Mouse (Mus musculus) CH12.LX (cell line): Measurements from ENCODE around the gene Zbp1. TPM values are rescaled to one million over a fixed set of nuclear protein-coding genes. Genes with fewer than 3 reads are reported as not detected.

Source experiments
- DNase-seq: peaks from one replicate; pipeline ENCODE4 v3.0.0-alpha.2; 2013; ENCODE audit errors: extremely low read depth
- H3K27ac ChIP-seq: 2 replicates; pipeline ENCODE4 v1.5.1; 2012; ENCODE audit warnings: low read depth, mild to moderate bottlenecking, control low read depth, moderate library complexity; ENCODE audit not compliant: insufficient read depth
- H3K27me3 ChIP-seq: replicated peaks from 2 replicates; pipeline ENCODE3; 2012; ENCODE audit warnings: inconsistent platforms
- H3K36me3 ChIP-seq, 2 experiments: replicated peaks in 1 of 2; 2 replicates each; pipeline versions ENCODE3 to v1.6.1; 2012; ENCODE audit warnings: inconsistent platforms in 1 of 2, low read length in 1 of 2, mild to moderate bottlenecking in 1 of 2, mixed read lengths in 1 of 2, moderate library complexity in 1 of 2; ENCODE audit not compliant: control insufficient read depth in 1 of 2, insufficient read depth in 1 of 2
- H3K4me1 ChIP-seq, 2 experiments: 2 replicates each; pipeline ENCODE4 v1.6.1; 2012; ENCODE audit warnings: inconsistent platforms in 1 of 2, moderate library complexity in 1 of 2; ENCODE audit not compliant: insufficient read depth in 2 of 2, control insufficient read depth in 1 of 2
- H3K4me2 ChIP-seq: 2 replicates; pipeline ENCODE4 v1.6.1; 2012; ENCODE audit warnings: low read depth, mild to moderate bottlenecking, control low read depth; ENCODE audit not compliant: poor library complexity, insufficient read depth, severe bottlenecking
- H3K4me3 ChIP-seq, 3 experiments: fragments of 150-350 bp in 1 of 3; sonication (generic) in 1 of 3; replicated peaks in 1 of 3; 2 replicates each; pipeline versions ENCODE3 to v1.5.1; 2011 to 2012; ENCODE audit warnings: low read depth in 2 of 3, low read length in 2 of 3, mild to moderate bottlenecking in 2 of 3, moderate library complexity in 2 of 3, control low read depth in 1 of 3, improper control_type of control experiment in 1 of 3, inconsistent platforms in 1 of 3, mixed read lengths in 1 of 3; ENCODE audit not compliant: poor library complexity in 1 of 3
- H3K79me2 ChIP-seq: replicated peaks from 2 replicates; pipeline ENCODE4 v1.6.1; 2012; ENCODE audit warnings: mild to moderate bottlenecking, moderate library complexity; ENCODE audit not compliant: control insufficient read depth, poor library complexity, insufficient read depth, severe bottlenecking; ENCODE audit errors: extremely low read depth
- H3K9ac ChIP-seq: 2 replicates; pipeline ENCODE4 v1.6.1; 2012; ENCODE audit warnings: low read depth, mild to moderate bottlenecking, control low read depth, moderate library complexity; ENCODE audit not compliant: insufficient read depth
- H3K9me3 ChIP-seq: replicated peaks from 2 replicates; pipeline ENCODE3; 2012; ENCODE audit warnings: low read length, inconsistent platforms, mixed read lengths
- BHLHE40 ChIP-seq: IDR thresholded peaks from 2 replicates; pipeline ENCODE4 v1.6.1; 2011; ENCODE audit warnings: mild to moderate bottlenecking, low read depth, low read length, improper control_type of control experiment
- CHD2 ChIP-seq: IDR thresholded peaks from 2 replicates; pipeline ENCODE4 v1.6.1; 2011; ENCODE audit warnings: low read length, improper control_type of control experiment
- E2F4 ChIP-seq: IDR thresholded peaks from 2 replicates; pipeline ENCODE4 v1.6.1; 2011; ENCODE audit warnings: low read depth, low read length, improper control_type of control experiment; ENCODE audit not compliant: insufficient replicate concordance
- ETS1 ChIP-seq: conservative IDR thresholded peaks from 2 replicates; pipeline ENCODE4 v1.6.1; 2012; ENCODE audit warnings: low read depth, mild to moderate bottlenecking, inconsistent platforms, low read length, improper control_type of control experiment, moderate library complexity
- JUND ChIP-seq: conservative IDR thresholded peaks from 2 replicates; pipeline ENCODE4 v1.6.1; 2011; ENCODE audit warnings: low read depth, low read length, improper control_type of control experiment
- KAT2A ChIP-seq: IDR thresholded peaks from 2 replicates; pipeline ENCODE4 v1.6.1; 2012; ENCODE audit warnings: low read length, improper control_type of control experiment, inconsistent platforms; ENCODE audit not compliant: insufficient replicate concordance
- MAFK ChIP-seq: IDR thresholded peaks from 2 replicates; pipeline ENCODE4 v1.6.1; 2011; ENCODE audit warnings: low read length, improper control_type of control experiment; ENCODE audit not compliant: insufficient replicate concordance
- MAX ChIP-seq: IDR thresholded peaks from 2 replicates; pipeline ENCODE4 v1.6.1; 2011; ENCODE audit warnings: low read length, improper control_type of control experiment
- MXI1 ChIP-seq: IDR thresholded peaks from 2 replicates; pipeline ENCODE4 v1.6.1; 2011; ENCODE audit warnings: mild to moderate bottlenecking, low read depth, low read length, improper control_type of control experiment
- NELFE ChIP-seq: IDR thresholded peaks from 2 replicates; pipeline ENCODE4 v1.6.1; 2011; ENCODE audit warnings: low read depth, low read length, improper control_type of control experiment
- POLR2AphosphoS2 ChIP-seq: IDR thresholded peaks from 2 replicates; pipeline ENCODE4 v1.6.1; 2011; ENCODE audit warnings: low read depth, low read length, improper control_type of control experiment
- SIN3A ChIP-seq: IDR thresholded peaks from 2 replicates; pipeline ENCODE4 v1.6.1; 2012; ENCODE audit warnings: low read length, improper control_type of control experiment, inconsistent platforms
- SMC3 ChIP-seq: IDR thresholded peaks from 2 replicates; pipeline ENCODE4 v1.6.1; 2011; ENCODE audit warnings: low read depth, low read length, improper control_type of control experiment
- TBP ChIP-seq: conservative IDR thresholded peaks from 2 replicates; pipeline ENCODE4 v1.6.1; 2011; ENCODE audit warnings: low read depth, low read length, improper control_type of control experiment
- TCF12 ChIP-seq: IDR thresholded peaks from 2 replicates; pipeline ENCODE4 v1.6.1; 2014; ENCODE audit warnings: low read depth, mild to moderate bottlenecking, inconsistent platforms, low read length, improper control_type of control experiment
- UBTF ChIP-seq: IDR thresholded peaks from 2 replicates; pipeline ENCODE4 v1.6.1; 2012; ENCODE audit warnings: low read depth, mild to moderate bottlenecking, inconsistent platforms, low read length, improper control_type of control experiment, moderate library complexity
- USF1 ChIP-seq: IDR thresholded peaks from 2 replicates; pipeline ENCODE4 v1.6.1; 2014; ENCODE audit warnings: low read depth, mild to moderate bottlenecking, inconsistent platforms, low read length, improper control_type of control experiment
- USF2 ChIP-seq: conservative IDR thresholded peaks from 2 replicates; pipeline ENCODE4 v1.6.1; 2011; ENCODE audit warnings: low read depth, low read length, improper control_type of control experiment
- ZC3H11A ChIP-seq: IDR thresholded peaks from 2 replicates; pipeline ENCODE4 v1.6.1; 2012; ENCODE audit warnings: low read depth, mild to moderate bottlenecking, inconsistent platforms, low read length, improper control_type of control experiment
- ZMIZ1 ChIP-seq: IDR thresholded peaks from 2 replicates; pipeline ENCODE4 v1.6.1; 2012; ENCODE audit warnings: low read depth, mild to moderate bottlenecking, inconsistent platforms, low read length, improper control_type of control experiment
- ZNF384 ChIP-seq: IDR thresholded peaks from 2 replicates; pipeline ENCODE4 v1.6.1; 2012; ENCODE audit warnings: low read depth, low read length, improper control_type of control experiment, inconsistent platforms
- dilution Hi-C: fragments of 300-500 bp; cut with MboI; formaldehyde crosslinking; loops from 2 replicates; pipeline ENCODE4 v1.14.3; 2020; ENCODE audit warnings: low sequenced_read_pairs; ENCODE audit not compliant: extremely low pct_unique_long_range_greater_than_20kb, extremely low pct_ligation_motif_present
- in situ Hi-C: fragments of 300-500 bp; cut with MboI; formaldehyde crosslinking; loops from 3 replicates; pipeline ENCODE4 v1.14.3; 2019; ENCODE audit warnings: low sequenced_read_pairs, low pct_ligation_motif_present, low pct_unique_long_range_greater_than_20kb, mixed read lengths
- polyA plus RNA-seq: library from polyadenylated mRNA; unstranded; fragments of >175 nt; gene quantifications from 2 replicates; pipeline ENCODE4 v1.2.1, GENCODE M21; 2012; ENCODE audit warnings: low read depth; ENCODE audit not compliant: insufficient read length
- total RNA-seq, 2 experiments: library from RNA; depleted of rRNA; stranded (reverse); fragments of 300-350 nt in 1 of 2; fragments of >200 nt in 1 of 2; gene quantifications; 2 replicates each; pipeline ENCODE4 v1.2.3; 2012 to 2014

The Zbp1 gene
- total and polyA plus RNA-seq, 3 experiments = 8.1 to 9.8 (median 8.7) TPM

DNA sequence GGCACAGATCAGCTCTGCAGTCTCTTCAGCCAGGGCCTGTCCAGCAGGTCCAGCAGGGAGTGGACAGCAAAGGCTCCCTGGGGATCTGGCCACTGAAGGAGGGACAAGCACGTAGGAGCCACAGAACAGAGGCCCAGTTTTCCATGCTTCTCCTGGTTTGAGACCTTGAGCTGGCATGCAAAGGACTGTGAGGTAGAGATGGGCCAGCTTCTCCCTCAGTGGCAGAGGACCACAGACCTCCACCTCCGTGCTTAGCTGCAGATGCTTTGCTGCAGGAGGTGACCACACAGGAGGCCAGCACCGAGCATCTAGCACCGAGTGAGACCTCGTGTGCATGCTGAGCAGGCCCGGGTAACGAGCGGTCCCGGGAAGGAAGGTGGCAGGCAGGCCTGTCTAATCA is 22.0 kb upstream of the Zbp1 start:
- no peak overlapping the region for H3K27ac ChIP-seq
- in situ Hi-C loops = no loop called here
- H3K4me2 ChIP-seq = no peak overlapping the region
- H3K4me1 ChIP-seq = peaks cover 25 to 49% of the 10 kb centered on the region in 2 experiments
- H3K36me3 ChIP-seq = peaks cover 0 to 28% of the 10 kb centered on the region in 2 experiments
- peaks cover 36% of the 10 kb centered on the region for H3K79me2 ChIP-seq
- H3K4me3 ChIP-seq = no peak overlapping the region
- no peak overlapping the region for H3K9ac ChIP-seq
- H3K27me3 ChIP-seq = no peaks in the 10 kb centered on the region
- dilution Hi-C loops = no loop called here
- H3K9me3 ChIP-seq = no peaks in the 10 kb centered on the region
- TF ChIP-seq ZMIZ1 (no peak), USF2 (no peak)
- DNase-seq = no peak

- no peak overlapping the region for H3K4me3 ChIP-seq
- TF ChIP-seq ETS1 = 0 out of 2 replicates have a peak, but pooled peaks have one; percentile 6
- TF ChIP-seq POLR2AphosphoS2 = no peak
- TF ChIP-seq BHLHE40 = no peak
- H3K9me3 ChIP-seq = no peaks in the 10 kb centered on the region
- H3K27ac ChIP-seq = no peak overlapping the region
- dilution Hi-C loops (no loop called here), in situ Hi-C loops (no loop called here)
- H3K79me2 ChIP-seq = peaks cover 38% of the 10 kb centered on the region
- H3K4me2 ChIP-seq = no peak overlapping the region
- peaks cover 3 to 31% of the 10 kb centered on the region in 2 experiments for H3K36me3 ChIP-seq
- no peaks in the 10 kb centered on the region for H3K27me3 ChIP-seq
- no peak for DNase-seq
- no peak overlapping the region for H3K9ac ChIP-seq
- H3K4me1 ChIP-seq = peaks cover 23 to 45% of the 10 kb centered on the region in 2 experiments
These were observed 19.8 kb upstream of the Zbp1 start for GRCm38 (mm10) chr2:173238522-173238921.

DNA sequence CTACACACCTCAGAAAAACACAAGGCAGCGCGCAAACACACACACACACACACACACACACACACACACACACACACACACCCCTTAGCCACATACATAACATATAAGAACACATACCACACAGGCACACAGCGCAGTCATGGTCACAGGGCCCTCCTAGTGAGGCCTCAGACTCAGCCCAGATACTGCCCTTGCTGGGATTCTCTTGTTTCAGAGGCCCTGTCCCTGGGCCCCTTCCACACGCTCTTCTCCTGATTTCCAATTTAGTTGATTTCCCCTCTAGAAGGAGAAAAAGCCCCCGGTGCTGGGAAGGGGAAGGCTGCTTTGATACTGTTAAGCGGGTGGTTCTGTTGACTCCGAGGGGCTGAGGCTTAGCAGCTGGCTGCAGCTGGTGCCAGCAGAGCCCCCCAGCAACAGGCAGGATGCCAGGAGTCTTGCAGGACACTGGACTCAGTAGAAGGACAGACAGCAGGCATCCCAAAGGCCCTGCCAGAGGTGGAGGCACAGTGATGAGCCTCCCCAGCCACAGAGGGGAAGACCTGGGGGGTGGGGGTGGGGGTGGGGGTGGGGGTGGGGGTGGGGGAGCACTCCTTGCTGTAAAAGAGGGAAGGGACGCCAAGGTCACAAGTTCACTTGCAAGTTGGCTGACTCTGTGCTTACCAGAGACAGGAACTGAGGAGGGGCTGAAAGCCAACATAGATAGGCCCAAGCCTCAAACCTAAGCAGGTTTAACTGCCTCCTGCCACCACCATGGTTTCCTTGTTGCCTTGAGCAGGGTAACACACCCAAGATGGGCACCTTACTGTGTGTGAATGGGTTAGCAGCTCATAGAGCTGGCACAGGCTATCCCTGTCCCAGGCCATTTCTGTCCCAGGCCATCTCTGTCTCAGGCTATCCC is 17.0 kb upstream of the Zbp1 start:
- Histone ChIP-seq H3K79me2 (peaks cover 24% of the 10 kb centered on the region), H3K36me3 (peaks cover 27 to 45% of the 10 kb centered on the region in 2 experiments), H3K4me1 (peaks cover 25 to 53% of the 10 kb centered on the region in 2 experiments), H3K4me3 (no peak overlapping the region), H3K27me3 (no peaks in the 10 kb centered on the region), H3K4me2 (no peak overlapping the region), H3K27ac (no peak overlapping the region), H3K9ac (no peak overlapping the region), H3K9me3 (no peaks in the 10 kb centered on the region)
- in situ Hi-C loops = no loop called here
- dilution Hi-C loops = no loop called here
- DNase-seq = no peak
- TF ChIP-seq KAT2A = no peak
- no peak for TF ChIP-seq SMC3
- no peak for TF ChIP-seq MAFK
- TF ChIP-seq NELFE = no peak
- no peak for TF ChIP-seq SIN3A
- TF ChIP-seq E2F4 = no peak
- no peak for TF ChIP-seq CHD2
- TF ChIP-seq MAX = no peak
- TF ChIP-seq USF1 = no peak
- TF ChIP-seq TCF12 = no peak
- TF ChIP-seq USF2 = no peak
- no peak for TF ChIP-seq ZNF384
- no peak for TF ChIP-seq JUND
- no peak for TF ChIP-seq POLR2AphosphoS2
- TF ChIP-seq ZC3H11A = no peak
- no peak for TF ChIP-seq TBP
- TF ChIP-seq ETS1 = no peak
- TF ChIP-seq ZMIZ1 = no peak
- TF ChIP-seq UBTF = no peak
- no peak for TF ChIP-seq MXI1
